Mouse (Mus musculus) hindbrain, embryonic 10.5 days (tissue): ENCODE results near the gene Chd6. TPM values are rescaled to one million over a fixed set of nuclear protein-coding genes. Genes with fewer than 3 reads are reported as not detected.
"Not testable (repeated sequence)": the region's sequence is repeated elsewhere in the genome, so short reads cannot be mapped to it uniquely, and the experiment has no call there.

ENCODE experiments used
- DNase-seq: peaks from one replicate; pipeline ENCODE4 v3.0.0-alpha.2; 2017; ENCODE audit warnings: low spot score
- H3K27ac ChIP-seq: fragments of 300-500 bp; sonication (generic); 2 replicates; pipeline ENCODE4 v1.5.1; 2016; ENCODE audit warnings: mild to moderate bottlenecking, moderate library complexity
- H3K27me3 ChIP-seq: fragments of 300-500 bp; sonication (generic); 2 replicates; pipeline ENCODE4 v1.6.1; 2016; ENCODE audit warnings: mild to moderate bottlenecking; ENCODE audit not compliant: poor library complexity, insufficient read depth, severe bottlenecking
- H3K36me3 ChIP-seq: fragments of 300-500 bp; sonication (generic); 2 replicates; pipeline ENCODE4 v1.6.1; 2016; ENCODE audit warnings: mild to moderate bottlenecking, moderate library complexity
- H3K4me1 ChIP-seq: fragments of 300-500 bp; sonication (generic); replicated peaks from 2 replicates; pipeline ENCODE4 v1.6.1; 2016; ENCODE audit warnings: mild to moderate bottlenecking
- H3K4me3 ChIP-seq: fragments of 300-500 bp; sonication (generic); 2 replicates; pipeline ENCODE4 v1.5.1; 2016; ENCODE audit warnings: mild to moderate bottlenecking, moderate library complexity
- H3K9me3 ChIP-seq: fragments of 300-500 bp; sonication (generic); 2 replicates; pipeline ENCODE4 v1.6.1; 2016; ENCODE audit warnings: mild to moderate bottlenecking, moderate library complexity
- WGBS: fragments of 180-500 bp; shearing (Covaris S2); methylation state at CpG from one replicate; pipeline ENCODE4 v1.1.7; 2016; 5-methylcytosine and 5-hydroxymethylcytosine counted together
- polyA plus RNA-seq: library from polyadenylated mRNA; unstranded; fragments of >200 nt; fragmentation: Nextera tagmentation; extraction: Ambion mirVana; gene quantifications from 2 replicates; pipeline ENCODE4 v1.2.1, GENCODE M21; 2016

Chd6 gene
- polyA plus RNA-seq, 1 experiment from 2014 or later: 29.5 TPM

DNA sequence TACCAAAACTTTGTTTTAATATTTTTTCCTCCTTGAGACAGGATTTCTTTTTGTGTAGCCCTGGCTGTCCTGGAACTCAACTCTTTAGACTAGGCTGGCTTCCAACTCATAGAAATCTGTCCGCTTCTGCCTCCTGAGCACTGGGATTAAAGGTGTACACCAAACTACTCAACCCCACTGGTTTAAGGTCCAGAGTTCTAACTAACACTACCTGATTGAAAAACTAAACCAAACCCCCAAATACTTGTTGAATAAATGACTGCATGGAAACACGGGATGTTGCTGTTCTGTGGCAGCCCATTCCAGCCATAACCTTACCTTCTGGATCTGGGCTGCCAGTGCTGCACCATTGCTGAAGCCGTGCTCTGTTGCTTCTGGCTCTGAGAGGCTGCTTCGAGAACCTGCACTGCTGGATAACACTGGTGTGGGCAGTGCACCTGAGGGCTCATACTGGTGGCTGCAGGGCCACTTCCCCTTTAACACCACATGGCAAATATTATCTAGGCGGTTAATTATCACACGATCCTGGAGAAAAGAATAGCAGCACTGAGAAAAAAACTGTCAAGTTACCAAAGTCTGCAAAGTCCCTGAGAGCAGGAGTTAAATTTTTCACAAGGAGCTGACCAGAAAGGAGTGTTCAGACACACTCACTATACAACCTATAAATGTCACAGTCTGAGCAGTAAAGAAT, 147.8 kb downstream of the Chd6 start:
- H3K36me3 ChIP-seq: peaks cover 96% of the 10 kb centered on the region

DNA sequence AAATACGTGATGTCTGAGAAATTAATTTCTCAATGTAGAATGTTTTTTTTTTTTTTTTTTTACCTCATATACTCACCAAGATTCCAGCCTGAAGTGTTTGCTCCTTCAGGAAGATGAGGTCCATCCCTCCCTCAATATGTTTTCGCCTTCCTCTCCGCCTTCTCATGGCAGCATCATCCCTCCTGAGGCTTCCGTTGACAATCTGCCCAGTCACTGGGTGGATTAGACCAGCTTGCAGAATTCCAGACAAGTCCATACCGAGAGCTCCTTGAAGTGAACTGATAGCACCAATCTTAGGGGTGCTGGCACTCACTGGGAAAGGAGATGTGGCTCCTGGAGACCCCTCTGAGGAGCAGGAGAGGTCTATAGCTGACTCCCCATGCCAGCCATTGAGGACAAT, 149.0 kb downstream of the Chd6 start:
- peaks cover 96% of the 10 kb centered on the region for H3K36me3 ChIP-seq

More for the DNA sequence above, 147.8 kb downstream of the Chd6 start:
- WGBS: 91% methylated on average over 6 of the region's 6 CpGs
- Histone ChIP-seq H3K27me3 (no peaks in the 10 kb centered on the region), H3K4me1 (no peaks in the 10 kb centered on the region), H3K4me3 (no peak overlapping the region), H3K9me3 (no peaks in the 10 kb centered on the region), H3K27ac (no peak overlapping the region)
- no peak for DNase-seq

DNA sequence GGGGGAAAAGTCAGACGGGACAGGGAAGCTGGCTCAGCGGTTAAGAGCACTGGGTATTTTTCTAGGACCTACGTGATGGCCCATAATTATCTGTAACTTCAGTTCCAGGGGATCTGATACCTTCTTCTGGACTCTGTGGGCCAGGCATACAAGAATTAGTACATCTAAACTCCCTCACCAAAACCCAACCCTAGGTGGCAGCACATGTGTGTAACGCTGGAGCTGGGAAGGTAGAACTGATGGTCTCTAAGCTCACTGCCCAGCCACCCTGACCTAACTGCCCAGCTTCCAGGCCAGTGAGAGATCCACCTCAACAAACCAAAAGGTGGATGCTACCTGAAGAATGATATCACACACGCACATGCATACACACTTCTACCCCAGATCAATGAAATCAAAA, 150.1 kb downstream of the Chd6 start:
- no peak overlapping the region for H3K27ac ChIP-seq
- no peak for DNase-seq
- H3K4me3 ChIP-seq: no peak overlapping the region
- WGBS: 90% methylated on average over 5 of the region's 5 CpGs
- H3K9me3 ChIP-seq: no peaks in the 10 kb centered on the region
- H3K27me3 ChIP-seq: no peaks in the 10 kb centered on the region
- H3K36me3 ChIP-seq: peaks cover 96% of the 10 kb centered on the region
- H3K4me1 ChIP-seq: no peaks in the 10 kb centered on the region

More for the DNA sequence above, 149.0 kb downstream of the Chd6 start:
- no peaks in the 10 kb centered on the region for H3K4me1 ChIP-seq
- WGBS: 93% methylated on average over 5 of the region's 5 CpGs
- H3K27me3 ChIP-seq: no peaks in the 10 kb centered on the region
- no peak overlapping the region for H3K4me3 ChIP-seq
- DNase-seq: no peak
- H3K27ac ChIP-seq: no peak overlapping the region
- H3K9me3 ChIP-seq: no peaks in the 10 kb centered on the region

DNA sequence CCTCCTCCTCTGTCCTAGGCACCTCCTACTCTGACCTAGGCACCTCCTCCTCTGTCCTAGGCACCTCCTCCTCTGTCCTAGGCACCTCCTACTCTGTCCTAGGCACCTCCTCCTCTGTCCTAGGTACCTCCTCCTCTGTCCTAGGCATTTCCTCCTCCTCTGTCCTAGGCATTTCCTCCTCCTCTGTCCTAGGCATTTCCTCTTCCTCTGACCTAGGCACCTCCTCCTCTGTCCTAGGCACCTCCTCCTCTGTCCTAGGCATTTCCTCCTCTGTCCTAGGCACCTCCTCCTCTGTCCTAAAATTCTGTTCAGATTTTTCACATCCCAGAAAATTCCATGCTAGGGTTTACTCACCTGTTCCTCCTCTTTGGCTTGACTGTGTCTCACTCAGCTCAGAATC, 151.1 kb downstream of the Chd6 start:
- peaks cover 96% of the 10 kb centered on the region for H3K36me3 ChIP-seq

DNA sequence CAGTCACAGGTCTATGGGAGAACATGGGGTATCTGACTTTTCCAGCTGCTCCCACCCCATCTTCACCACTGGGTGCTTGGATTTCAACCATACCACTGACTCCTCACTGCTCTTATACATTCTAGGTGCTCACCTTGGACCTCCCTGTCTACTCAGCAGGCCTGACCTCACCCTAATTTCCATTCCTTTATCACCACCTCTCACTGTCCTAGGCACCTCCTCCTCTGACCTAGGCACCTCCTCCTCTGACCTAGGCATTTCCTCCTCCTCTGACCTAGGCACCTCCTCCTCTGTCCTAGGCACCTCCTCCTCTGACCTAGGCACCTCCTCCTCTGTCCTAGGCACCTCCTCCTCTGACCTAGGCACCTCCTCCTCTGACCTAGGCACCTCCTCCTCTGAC, 151.6 kb downstream of the Chd6 start:
- H3K27me3 ChIP-seq, H3K9me3 ChIP-seq, H3K4me1 ChIP-seq, DNase-seq, H3K4me3 ChIP-seq, H3K27ac ChIP-seq: not testable (repeated sequence)
- H3K36me3 ChIP-seq: peaks cover 94% of the 10 kb centered on the region

More for the DNA sequence above, 151.1 kb downstream of the Chd6 start:
- H3K9me3 ChIP-seq, H3K4me3 ChIP-seq, DNase-seq, H3K4me1 ChIP-seq, H3K27me3 ChIP-seq, H3K27ac ChIP-seq: not testable (repeated sequence)

DNA sequence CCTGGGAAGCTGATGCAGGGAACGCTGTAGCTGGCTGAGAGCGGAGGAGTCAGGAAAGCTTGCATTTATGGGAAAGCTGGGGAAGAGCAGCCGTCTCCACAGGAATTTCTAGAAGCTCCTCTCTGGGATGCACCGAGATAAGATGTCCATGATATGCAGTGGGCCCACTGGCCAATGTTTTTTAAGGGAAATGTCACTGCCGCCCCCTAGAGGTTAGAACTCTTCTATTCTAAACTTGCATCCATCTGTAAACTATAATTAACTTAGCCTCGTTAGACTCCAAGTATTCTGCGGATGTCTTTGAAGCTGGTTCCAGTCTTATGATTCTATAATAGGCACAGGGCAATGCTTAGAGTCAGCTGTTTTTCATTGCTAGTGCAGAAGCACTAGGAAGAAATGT, 153.5 kb downstream of the Chd6 start:
- DNase-seq: no peak
- Histone ChIP-seq H3K9me3 (no peaks in the 10 kb centered on the region), H3K4me1 (no peaks in the 10 kb centered on the region), H3K27me3 (no peaks in the 10 kb centered on the region), H3K27ac (no peak overlapping the region), H3K4me3 (no peak overlapping the region), H3K36me3 (peaks cover 93% of the 10 kb centered on the region)
- 86% methylated on average over 7 of the region's 7 CpGs for WGBS

DNA sequence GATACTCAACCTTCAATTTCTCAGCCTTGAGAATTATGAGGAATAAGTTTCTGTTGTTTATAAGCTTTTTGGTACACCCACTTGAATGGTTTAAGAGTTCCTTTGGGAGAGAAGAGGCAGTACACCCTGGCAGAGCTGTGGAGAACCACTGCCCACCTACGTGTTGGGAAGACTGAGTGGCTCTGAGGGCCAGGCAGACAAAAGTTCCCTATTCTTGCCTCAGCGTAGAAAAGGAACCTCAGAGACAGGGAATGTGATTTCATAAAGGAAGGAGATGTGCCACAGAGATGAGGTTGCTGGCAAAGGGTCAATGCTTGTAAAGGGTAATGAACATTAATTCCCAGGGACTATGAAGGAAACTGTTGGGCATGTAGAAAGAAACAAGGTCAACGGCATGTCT, 154.3 kb downstream of the Chd6 start:
- Histone ChIP-seq H3K27ac (no peak overlapping the region), H3K9me3 (no peaks in the 10 kb centered on the region), H3K4me3 (no peak overlapping the region), H3K36me3 (peaks cover 93% of the 10 kb centered on the region), H3K4me1 (no peaks in the 10 kb centered on the region), H3K27me3 (no peaks in the 10 kb centered on the region)
- WGBS: 93% methylated on average over 3 of the region's 3 CpGs
- DNase-seq: no peak

DNA sequence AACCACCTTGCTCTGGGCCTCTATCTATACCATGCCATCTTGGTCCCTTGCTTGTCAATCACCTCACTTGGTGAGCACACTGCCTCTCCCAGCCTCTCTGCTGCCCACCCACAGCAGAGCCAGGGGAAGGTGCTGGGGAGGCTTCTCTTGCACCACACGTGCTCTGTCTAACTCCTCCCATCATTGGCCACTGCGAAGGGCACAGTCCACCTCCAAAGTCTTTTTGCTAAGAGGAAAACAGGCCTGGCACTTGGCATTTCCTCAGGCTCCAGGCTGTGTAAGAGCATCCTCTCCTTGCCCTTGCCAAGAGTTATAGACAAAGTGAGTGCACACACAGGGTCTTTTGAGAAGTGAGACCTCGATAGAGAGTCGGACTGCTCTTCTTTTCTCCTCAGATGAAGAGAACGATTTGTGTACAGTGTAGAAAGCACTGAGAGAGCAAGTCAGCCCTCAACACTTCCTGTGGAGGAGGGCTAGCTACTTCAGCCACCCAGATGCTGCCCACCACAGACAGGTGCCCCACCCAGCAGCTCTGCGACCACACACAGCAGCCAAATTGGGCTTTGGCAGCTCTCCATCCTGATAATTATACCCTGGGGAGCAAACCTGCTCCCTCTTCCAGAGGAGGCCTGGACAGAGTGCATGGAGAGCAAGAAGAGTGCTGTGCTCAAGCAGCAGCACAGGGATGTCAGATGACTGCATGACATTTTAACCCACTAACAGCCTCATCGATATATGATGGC, 155.6 kb downstream of the Chd6 start:
- H3K4me3 ChIP-seq: no peak overlapping the region
- DNase-seq: no peak
- H3K4me1 ChIP-seq: no peaks in the 10 kb centered on the region
- H3K9me3 ChIP-seq: no peaks in the 10 kb centered on the region
- no peaks in the 10 kb centered on the region for H3K27me3 ChIP-seq
- 91% methylated on average over 7 of the region's 7 CpGs for WGBS
- H3K36me3 ChIP-seq: peaks cover 95% of the 10 kb centered on the region
- H3K27ac ChIP-seq: no peak overlapping the region

DNA sequence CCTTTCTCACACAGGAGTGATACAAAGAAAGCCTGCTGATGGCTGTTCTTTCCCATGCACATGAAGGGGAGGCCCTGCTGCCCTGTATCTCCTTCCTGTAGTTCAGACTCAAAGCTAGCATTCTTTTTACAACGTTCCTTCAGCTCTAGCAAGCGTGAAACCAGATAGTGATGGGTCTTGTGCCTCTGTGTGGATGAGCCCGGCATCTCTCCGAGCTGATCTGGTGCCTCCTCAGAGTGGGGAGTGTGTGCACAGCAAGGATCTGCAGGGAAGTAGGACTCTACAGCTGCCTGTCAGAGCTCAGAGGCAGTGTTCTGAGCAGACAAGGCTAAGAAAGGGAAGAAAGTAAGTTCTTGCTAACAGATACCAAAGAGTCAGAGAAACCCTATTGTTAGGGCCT, 157.3 kb downstream of the Chd6 start:
- WGBS: 82% methylated on average over 4 of the region's 4 CpGs

DNA sequence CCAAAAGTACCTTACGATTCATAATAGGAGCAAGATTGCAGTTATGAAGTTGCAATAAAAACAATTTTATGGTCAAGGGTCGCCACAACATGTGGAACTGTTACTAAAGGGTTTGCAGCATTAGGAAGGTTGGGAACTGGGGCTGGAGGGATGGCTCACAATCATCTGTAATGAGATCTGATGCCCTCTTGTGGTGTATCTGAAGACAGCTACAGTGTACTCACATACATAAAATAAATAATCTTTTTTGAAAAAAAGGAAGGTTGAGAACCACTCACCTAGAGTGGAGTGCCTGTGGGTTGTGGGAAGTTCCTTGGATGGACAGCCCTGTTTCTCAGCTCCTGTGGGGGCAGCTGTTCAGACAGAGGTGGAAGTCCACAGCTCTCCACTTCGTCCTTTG, 166.4 kb downstream of the Chd6 start:
- Histone ChIP-seq H3K4me1 (peaks cover 6% of the 10 kb centered on the region; the same call in 1 of the 2 replicates), H3K36me3 (peaks cover 26% of the 10 kb centered on the region), H3K9me3 (no peaks in the 10 kb centered on the region), H3K27ac (no peak overlapping the region), H3K4me3 (no peak overlapping the region), H3K27me3 (no peaks in the 10 kb centered on the region)
- WGBS: 65% methylated on average over 3 of the region's 3 CpGs
- no peak for DNase-seq

More for the DNA sequence above, 157.3 kb downstream of the Chd6 start:
- H3K4me1 ChIP-seq: no peaks in the 10 kb centered on the region
- H3K27me3 ChIP-seq: no peaks in the 10 kb centered on the region
- H3K4me3 ChIP-seq: no peak overlapping the region
- H3K36me3 ChIP-seq: peaks cover 93% of the 10 kb centered on the region
- H3K9me3 ChIP-seq: no peaks in the 10 kb centered on the region
- H3K27ac ChIP-seq: no peak overlapping the region
- DNase-seq: no peak

DNA sequence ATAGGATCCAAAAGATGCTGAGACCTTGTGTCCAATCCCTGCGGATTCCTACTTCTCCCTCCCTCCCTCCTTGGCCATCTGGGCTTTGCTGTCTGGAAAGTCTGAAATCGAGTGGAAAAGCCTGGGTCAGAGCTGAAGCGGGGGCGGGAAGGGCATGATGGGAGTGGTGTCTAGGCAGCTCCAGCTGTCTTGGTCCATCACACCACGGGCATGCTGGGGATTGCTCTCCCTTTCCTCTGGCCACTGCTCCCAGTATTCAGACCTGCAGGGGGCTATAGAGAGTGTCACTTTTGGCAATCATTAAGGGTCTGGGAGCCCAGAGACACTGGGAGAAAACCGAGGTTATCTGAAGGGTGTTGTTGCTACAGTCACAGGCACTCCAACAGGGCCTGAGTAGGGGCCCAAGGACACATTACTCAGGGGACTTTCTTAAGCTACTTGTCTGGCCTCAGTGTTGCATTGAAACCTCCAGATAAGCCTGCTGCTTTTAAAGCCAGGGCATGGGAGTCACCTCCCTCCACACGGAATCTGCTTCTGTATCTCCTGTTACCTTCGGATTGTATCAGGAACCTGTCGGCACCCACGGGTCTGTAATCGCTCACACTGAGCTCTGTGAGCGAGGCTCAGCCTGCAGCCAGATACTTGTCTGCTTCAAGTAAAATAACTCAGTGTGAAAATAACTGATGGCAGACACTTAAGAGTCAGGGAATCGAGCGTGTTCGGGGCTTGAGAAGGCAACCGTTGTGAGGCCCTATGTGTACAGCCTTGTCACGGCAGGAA, 167.8 kb downstream of the Chd6 start:
- H3K9me3 ChIP-seq: no peaks in the 10 kb centered on the region
- no peak overlapping the region for H3K4me3 ChIP-seq
- H3K27ac ChIP-seq: no peak overlapping the region
- no peaks in the 10 kb centered on the region for H3K27me3 ChIP-seq
- H3K36me3 ChIP-seq: peaks cover 14% of the 10 kb centered on the region
- WGBS: 76% methylated on average over 17 of the region's 17 CpGs
- H3K4me1 ChIP-seq: peaks cover 6% of the 10 kb centered on the region; the same call in 1 of the 2 replicates
- no peak for DNase-seq

DNA sequence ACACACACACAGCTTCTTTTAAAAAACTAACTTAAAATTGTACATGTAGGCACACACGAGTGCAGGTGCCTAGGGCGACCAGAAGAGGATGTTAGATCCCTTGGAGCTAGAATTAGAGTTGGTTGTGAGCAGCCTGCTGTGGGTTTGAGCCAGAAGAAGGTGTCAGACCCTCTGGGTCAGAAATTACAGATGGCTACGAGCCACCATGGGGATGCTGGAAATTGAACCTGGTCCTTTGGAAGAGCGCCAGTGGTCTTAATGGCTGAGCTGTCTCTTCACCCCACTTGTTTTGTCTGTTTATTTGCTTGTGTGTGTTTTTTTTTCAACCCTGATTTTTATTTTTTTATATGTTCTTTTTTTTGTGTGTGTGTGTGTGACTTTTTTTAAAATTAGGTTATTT, 174.4 kb downstream of the Chd6 start:
- no peak for DNase-seq
- 81% methylated on average over 4 of the region's 4 CpGs for whole genome bisulfite sequencing

DNA sequence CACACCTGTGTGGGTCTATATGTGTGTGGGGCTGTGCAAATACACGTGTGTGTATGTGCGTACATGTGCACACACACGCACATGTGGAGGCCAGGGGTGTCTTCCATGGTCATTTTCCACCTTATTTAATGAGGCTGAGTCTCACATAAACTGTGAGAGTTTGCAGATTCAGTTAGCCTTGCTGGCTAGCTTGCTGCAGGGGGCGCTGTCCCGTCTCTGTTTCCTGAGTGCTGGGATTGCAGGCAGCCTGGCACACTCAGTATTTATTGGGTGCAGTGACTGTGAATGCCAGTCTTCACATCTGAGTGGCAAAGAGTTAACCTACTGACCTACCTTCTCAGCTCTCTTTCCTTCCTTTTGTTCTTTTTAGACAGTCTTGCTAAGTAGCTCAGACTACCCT, 175.0 kb downstream of the Chd6 start:
- Histone ChIP-seq H3K36me3 (no peaks in the 10 kb centered on the region), H3K4me3 (no peak overlapping the region), H3K9me3 (0 out of 2 replicates have a peak, but pooled peaks cover 4% of the 10 kb centered on the region), H3K27ac (no peak overlapping the region), H3K4me1 (peaks cover 7% of the 10 kb centered on the region; the same call in 1 of the 2 replicates), H3K27me3 (no peaks in the 10 kb centered on the region)
- 66% methylated on average over 5 of the region's 5 CpGs for WGBS
- DNase-seq: no peak

More for the DNA sequence above, 174.4 kb downstream of the Chd6 start:
- Histone ChIP-seq H3K4me1 (peaks cover 7% of the 10 kb centered on the region; the same call in 1 of the 2 replicates), H3K27me3 (no peaks in the 10 kb centered on the region), H3K36me3 (no peaks in the 10 kb centered on the region), H3K9me3 (0 out of 2 replicates have a peak, but pooled peaks cover 4% of the 10 kb centered on the region), H3K4me3 (no peak overlapping the region), H3K27ac (no peak overlapping the region)
